Mouse (Mus musculus) adrenal gland, postnatal 4 days (tissue): ENCODE results near the gene Ccdc61. TPM values are rescaled to one million over a fixed set of nuclear protein-coding genes. Genes with fewer than 3 reads are reported as not detected.
"Not testable (repeated sequence)": the region's sequence is repeated elsewhere in the genome, so short reads cannot be mapped to it uniquely, and the experiment has no call there.

Experiments used
- DNase-seq, 2 experiments: peaks; one replicate each; pipeline ENCODE4 v3.0.0; 2021 to 2022; ENCODE audit warnings: low spot score in 2 of 2, mixed read lengths in 2 of 2
- total RNA-seq, 2 experiments: library from RNA; stranded (reverse); gene quantifications; 2 replicates each; pipeline ENCODE4 v1.2.3; 2021

The Ccdc61 gene
- total RNA-seq, 2 experiments from 2014 or later, result 16.5 to 19.2 TPM

GRCm38 (mm10) chr7:18917931-18918330 lies 7.7 kb upstream of the Ccdc61 start:
- no peak for DNase-seq

- DNase-seq, result no peak
These were observed 6.0 kb upstream of the Ccdc61 start for GRCm38 (mm10) chr7:18916254-18916653.

GRCm38 (mm10) chr7:18909797-18910196 lies 418 bp downstream of the Ccdc61 start:
- no peak for DNase-seq

GRCm38 (mm10) chr7:18904971-18905370 lies 5.2 kb downstream of the Ccdc61 start:
- no peak for DNase-seq

- no peak for DNase-seq
These were observed 7.7 kb downstream of the Ccdc61 start for GRCm38 (mm10) chr7:18902486-18902885.

- DNase-seq, result no peak
These were observed 9.7 kb downstream of the Ccdc61 start for GRCm38 (mm10) chr7:18900513-18900912.

GRCm38 (mm10) chr7:18896536-18896935 lies 13.7 kb downstream of the Ccdc61 start:
- no peak for DNase-seq

- DNase-seq, result peak in 1 of 2 experiments; percentile 39
These were observed 16.4 kb downstream of the Ccdc61 start for GRCm38 (mm10) chr7:18893651-18894430.

GRCm38 (mm10) chr7:18893009-18893408 lies 17.2 kb downstream of the Ccdc61 start:
- no peak for DNase-seq

GRCm38 (mm10) chr7:18891872-18892599 lies 18.2 kb downstream of the Ccdc61 start:
- peak; percentile 67 to 69 for DNase-seq

GRCm38 (mm10) chr7:18890848-18891247 lies 19.4 kb downstream of the Ccdc61 start:
- no peak for DNase-seq

GRCm38 (mm10) chr7:18886963-18887362 lies 23.3 kb downstream of the Ccdc61 start:
- DNase-seq, result no peak

GRCm38 (mm10) chr7:18884745-18885422 lies 25.3 kb downstream of the Ccdc61 start:
- no peak for DNase-seq

- DNase-seq, result no peak
These were observed 26.0 kb downstream of the Ccdc61 start for GRCm38 (mm10) chr7:18883991-18884744.

GRCm38 (mm10) chr7:18878691-18879090 lies 31.5 kb downstream of the Ccdc61 start:
- DNase-seq, result no peak

- DNase-seq, result no peak
These were observed 34.8 kb downstream of the Ccdc61 start for GRCm38 (mm10) chr7:18875372-18875771.

- peak; percentile 19 to 22 for DNase-seq
These were observed 37.0 kb downstream of the Ccdc61 start for GRCm38 (mm10) chr7:18873253-18873652.

- DNase-seq, result no peak
These were observed 37.4 kb downstream of the Ccdc61 start for GRCm38 (mm10) chr7:18872816-18873215.

GRCm38 (mm10) chr7:18872014-18872802 lies 38.0 kb downstream of the Ccdc61 start:
- DNase-seq, result no peak

GRCm38 (mm10) chr7:18871031-18871430 lies 39.2 kb downstream of the Ccdc61 start, which contains the start of gene Pglyrp1:
Gene Pglyrp1 (plus strand): TSS chr7:18871331.
- not testable (repeated sequence) for DNase-seq
